Mouse (Mus musculus) MN1 (cell line): ENCODE results near the gene Gnaq.
A peak's percentile ranks its signal among the peaks of the same experiment; 100 is the strongest.
"Not testable (repeated sequence)": the region's sequence is repeated elsewhere in the genome, so short reads cannot be mapped to it uniquely, and the experiment has no call there.

Source experiments
- DNase-seq: peaks from one replicate; pipeline ENCODE4 v3.0.0-alpha.2; 2016; ENCODE audit warnings: low spot score

Gnaq gene

GRCm38 (mm10) chr19:16132791-16132864, at the start of gene Gnaq:
TSS of gene Gnaq (plus strand) at chr19:16132831.
- DNase-seq, result no peak

GRCm38 (mm10) chr19:16083981-16084630, 48.5 kb upstream of the Gnaq start:
- not testable (repeated sequence) for DNase-seq

GRCm38 (mm10) chr19:16085248-16085647, 47.4 kb upstream of the Gnaq start:
- no peak for DNase-seq

DNA sequence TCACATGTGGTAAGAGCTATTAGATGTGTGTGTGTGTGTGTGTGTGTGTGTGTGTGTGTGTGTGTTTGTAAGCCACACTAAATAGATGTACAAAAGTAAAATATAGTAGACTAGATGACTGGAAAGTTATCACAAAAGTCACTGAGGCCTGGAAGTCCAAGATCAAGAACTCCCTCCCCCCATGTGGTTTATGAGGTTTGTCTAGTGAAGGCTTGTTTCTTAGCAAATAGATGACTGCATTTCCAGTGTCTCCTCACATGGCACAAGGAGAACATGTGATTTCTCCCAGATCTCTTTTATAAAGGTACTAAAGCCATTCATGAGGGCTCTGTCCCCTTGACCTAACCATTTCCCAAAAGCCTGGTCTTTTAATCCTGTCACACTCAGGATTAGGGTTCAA, 46.5 kb upstream of the Gnaq start:
- DNase-seq, result no peak

GRCm38 (mm10) chr19:16086581-16086980, 46.0 kb upstream of the Gnaq start:
- DNase-seq, result no peak

- no peak for DNase-seq
These were observed 45.2 kb upstream of the Gnaq start for GRCm38 (mm10) chr19:16087391-16087790.

DNA sequence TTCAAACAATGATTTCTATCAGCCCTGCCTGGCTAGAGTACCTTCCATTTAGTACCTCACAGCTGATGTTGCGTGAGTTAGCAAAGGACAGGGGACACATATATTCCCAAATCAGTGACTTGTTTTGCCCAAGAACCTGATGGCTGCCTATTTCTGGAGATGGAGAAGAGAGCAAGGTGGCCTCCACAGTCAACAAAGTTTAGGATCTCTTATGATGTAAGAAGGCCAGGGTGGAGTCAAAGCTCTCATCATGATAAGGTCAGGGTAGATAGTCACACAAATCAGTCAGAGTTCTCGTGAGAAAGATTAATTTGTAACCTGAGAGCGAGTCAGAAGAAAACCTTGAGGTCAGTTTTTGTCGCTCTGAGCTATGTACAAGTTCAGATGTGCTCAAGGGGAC, 39.0 kb upstream of the Gnaq start:
- DNase-seq, result no peak

DNA sequence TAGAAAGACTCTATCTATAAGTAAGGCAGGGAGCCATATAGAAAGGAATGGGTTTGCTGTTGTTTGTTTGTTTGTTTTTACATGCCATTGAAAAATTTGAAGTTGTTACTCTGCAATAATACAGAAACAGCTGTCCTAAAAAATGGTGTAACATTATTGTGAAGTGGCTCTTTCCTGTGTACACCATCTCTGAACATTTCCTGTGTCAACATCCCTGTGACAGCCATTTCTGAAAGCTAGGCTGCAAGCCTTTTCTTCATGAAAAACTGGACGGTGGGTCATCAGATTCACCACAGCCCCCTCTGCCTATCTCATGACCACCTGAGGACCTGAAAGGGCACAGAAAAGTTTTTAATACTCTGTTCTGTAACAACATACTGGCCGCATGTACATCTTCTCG, 22.7 kb upstream of the Gnaq start:
- DNase-seq, result no peak

DNA sequence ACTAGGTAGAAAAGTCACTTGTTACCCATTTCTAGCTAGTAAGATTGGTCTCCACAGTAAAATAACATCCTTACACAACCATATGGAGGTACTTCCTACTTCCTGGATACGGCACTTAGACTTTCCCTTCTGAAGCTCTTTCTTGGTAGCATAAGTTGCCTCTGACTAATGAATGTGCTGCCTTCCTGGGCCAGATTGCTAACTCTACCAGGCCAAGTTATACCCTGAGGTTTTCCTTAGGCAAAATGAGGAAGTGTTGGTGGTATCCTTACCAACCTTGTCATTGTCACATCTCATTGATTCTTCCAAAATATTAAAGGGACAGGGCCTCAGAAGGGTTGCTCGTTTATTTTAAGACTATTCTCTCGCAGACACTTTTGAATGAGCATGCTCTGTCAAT, 22.0 kb upstream of the Gnaq start:
- DNase-seq, result no peak

DNA sequence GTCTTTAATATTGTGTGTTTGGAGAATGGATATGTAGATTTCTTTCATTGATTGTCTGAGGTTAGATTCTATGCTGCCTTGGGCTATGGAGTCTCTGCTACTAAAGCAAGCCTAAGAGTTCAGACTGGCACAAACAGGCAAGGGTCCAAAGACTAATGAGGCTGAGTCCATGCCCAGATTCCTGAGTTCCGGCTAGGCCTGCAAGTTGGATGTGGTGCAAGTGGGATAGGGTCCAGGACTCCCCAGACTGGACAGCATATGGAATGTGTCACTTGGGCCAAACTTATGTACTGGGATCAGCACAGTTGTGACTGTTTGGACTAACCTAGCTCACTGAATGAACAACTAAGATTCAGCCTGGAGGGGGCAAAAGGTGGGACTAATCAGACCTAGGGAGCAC, 19.3 kb upstream of the Gnaq start:
- no peak for DNase-seq

DNA sequence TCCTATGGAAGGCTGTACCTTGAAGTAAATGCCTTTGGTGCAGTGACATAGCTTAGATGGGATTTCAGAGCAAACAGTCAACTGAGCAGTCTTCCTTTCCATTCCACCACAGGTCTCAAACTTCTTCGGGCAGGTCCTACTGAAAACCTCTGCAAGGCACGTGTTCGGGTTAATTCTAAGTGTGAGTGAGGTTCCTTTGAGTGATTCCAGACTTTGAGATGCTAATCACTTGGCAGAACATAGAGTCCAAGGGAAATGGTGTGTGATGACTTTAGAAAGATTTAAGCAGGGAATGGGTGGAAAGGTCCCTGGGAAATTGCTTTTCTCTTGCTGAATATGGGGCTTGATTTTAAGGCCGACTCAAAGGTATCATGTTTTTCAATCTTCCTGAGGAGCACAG, 14.2 kb upstream of the Gnaq start:
- peak; percentile 18 for DNase-seq

- peak; percentile 19 for DNase-seq
These were observed 11.3 kb upstream of the Gnaq start for GRCm38 (mm10) chr19:16121301-16121700.

DNA sequence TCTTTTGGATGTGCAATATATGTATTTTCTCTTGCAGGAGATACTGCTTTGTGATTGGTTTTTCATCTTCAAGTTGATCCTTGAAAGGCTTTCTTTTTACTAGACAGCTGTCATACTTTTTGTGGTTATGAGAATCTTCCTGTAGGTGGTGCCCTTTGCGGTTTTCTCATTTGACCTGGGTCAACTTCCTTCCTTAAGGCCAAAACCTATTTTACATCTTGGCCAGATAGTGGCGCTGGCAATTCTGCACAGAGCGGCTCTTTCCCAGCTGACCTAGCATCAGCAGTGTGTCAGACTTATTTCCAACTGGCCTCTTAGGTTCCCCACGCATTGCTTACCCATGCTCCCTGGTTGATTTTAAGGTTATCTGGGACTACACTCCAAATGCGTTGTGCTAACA, 3.9 kb upstream of the Gnaq start:
- no peak for DNase-seq

DNA sequence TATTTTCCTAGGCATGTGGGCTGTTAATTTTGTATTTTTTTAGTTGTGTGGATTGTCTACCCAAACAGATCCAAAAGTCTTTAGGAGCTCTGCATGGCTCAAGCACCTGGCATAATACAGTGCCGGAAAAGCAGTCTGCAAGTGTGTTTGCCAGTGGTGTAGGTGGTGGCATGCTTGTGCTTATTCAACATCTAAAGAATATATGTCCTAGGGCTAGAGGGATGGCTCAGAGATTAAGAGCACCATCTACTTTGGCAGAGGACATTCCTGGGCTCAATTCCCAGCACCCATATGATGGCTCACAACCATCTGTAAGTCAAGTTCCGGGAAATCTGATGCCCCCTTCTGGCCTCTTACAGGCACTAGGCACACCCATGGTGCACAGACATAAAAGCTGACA, 3.5 kb upstream of the Gnaq start:
- DNase-seq, result no peak

DNA sequence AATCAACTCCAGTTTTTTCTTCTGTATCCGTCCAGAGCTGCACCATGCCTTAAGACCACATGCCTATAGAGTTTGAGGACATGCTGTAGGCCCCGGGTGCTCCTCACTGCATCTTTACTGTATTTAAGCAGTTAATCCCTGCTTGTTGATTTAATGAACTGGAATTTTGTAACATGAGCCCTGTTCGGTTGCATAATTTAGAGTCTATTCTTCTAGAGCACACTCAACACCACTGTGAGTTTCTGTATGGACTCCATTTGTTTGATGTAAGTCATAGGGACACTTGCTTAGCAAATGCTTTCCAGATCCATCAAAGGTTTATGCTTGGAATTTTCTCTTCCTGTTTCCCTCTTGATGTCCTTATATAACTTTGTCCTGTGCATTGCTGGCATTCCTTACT, 2.2 kb upstream of the Gnaq start:
- DNase-seq, result no peak

DNA sequence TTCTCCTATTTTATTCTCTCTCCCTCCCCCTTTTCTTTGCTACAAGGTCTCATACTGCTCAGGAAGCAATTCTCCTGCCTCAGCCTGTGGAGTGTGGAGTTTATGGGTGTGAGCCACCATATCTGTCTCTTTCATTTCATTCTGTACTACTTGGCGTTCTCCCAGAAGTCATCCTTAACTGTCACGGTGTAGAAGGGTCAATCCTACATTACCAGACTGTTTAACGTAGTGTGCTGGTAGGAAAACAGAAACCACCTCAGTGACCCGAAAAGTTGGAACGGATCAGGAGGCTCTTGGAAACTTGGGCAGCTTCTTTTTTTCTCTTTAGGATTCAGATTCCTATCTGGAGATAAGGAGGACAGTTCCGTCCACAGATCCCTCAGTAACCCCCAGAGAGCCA, 800 bp upstream of the Gnaq start:
- no peak for DNase-seq

- peak; percentile 88 for DNase-seq
These were observed 266 bp upstream of the Gnaq start for GRCm38 (mm10) chr19:16132340-16132790.

DNA sequence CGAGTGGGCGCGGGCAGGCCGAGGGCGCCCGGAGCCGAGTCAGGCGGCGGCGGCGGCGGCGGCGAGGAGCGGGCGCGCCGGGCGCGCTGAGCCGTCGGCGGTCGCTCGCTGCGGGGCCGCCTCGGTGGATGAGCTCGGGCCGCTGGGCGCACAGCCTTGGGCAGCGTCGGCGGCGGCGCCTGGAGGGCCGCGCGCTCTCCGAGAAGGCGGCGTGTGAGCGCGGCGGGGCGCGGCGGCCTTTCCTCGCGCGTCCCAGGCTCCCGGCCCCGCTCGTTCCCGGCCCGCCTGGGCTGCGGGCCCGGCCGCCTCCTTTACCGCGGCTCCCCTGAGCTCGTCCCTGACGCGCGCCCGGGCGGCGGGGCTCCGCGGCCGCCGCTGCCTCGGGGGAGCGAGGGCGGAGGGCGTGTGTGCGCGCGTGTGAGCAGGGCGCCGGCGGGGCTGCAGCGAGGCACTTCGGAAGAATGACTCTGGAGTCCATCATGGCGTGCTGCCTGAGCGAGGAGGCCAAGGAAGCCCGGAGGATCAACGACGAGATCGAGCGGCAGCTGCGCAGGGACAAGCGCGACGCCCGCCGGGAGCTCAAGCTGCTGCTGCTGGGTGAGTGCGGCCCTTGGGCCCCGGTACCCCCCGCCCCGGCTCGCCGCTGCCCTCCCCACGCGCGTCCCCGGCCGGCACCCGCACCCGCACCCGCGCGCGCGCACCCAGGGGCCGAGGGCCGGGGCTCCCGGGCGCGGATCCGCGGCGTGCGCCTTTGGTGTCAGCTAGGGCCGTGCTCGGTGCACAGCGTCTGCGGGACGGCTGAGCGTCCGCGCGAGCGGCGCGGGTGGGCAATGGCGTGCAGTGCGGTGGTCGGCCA, 462 bp downstream of the Gnaq start:
- DNase-seq, result peak; percentile 62

GRCm38 (mm10) chr19:16133721-16134570, 1.3 kb downstream of the Gnaq start:
- peak; percentile 45 for DNase-seq

DNA sequence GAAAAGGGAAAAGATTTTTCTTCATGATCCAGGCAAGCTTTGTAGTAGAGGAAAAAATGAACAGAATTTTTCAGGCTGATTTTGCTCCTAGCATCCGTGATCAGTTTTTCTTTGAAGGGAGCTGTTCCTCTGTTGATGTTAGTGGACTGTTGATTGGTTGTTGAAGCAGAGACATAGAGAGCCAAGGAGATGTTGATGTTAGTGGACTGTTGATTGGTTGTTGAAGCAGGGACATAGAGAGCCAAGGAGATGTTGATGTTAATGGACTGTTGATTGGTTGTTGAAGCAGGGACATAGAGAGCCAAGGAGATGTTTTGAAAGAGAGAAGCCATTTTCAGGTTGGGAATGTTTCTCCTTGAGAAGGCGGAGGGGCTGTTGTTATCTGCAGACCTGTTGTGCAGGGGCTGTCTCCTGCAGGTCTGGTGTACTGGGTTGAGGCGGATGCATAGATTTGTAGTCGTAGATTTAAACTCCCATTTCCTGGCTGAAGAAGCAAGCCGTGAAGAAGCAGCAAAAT, 5.5 kb downstream of the Gnaq start:
- DNase-seq, result no peak

DNA sequence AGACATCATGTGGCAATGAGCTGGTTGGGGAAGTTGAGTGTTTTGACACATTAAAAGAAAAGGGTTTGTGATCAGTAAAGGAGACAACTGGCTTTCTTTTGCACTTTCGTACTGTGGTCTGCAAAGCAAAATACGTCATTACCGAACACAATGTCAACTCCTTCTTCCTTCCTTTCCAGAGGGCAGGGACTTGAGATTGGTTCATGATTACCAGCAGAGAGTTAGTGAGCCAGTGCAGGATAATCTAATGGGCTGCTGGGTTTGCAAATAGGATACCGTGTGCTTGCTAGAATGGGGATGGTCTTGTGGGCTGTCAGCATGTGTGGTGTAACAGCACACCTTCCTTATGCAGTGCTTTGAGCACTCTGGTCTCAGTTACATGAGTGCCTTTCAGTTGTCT, 8.1 kb downstream of the Gnaq start:
- no peak for DNase-seq

GRCm38 (mm10) chr19:16141857-16142256, 9.2 kb downstream of the Gnaq start:
- DNase-seq, result no peak

GRCm38 (mm10) chr19:16142990-16143389, 10.4 kb downstream of the Gnaq start:
- DNase-seq, result no peak
